Mouse (Mus musculus) stomach, embryonic 15.5 days (tissue): ENCODE measurements around the gene Galt. TPM values are rescaled to one million over a fixed set of nuclear protein-coding genes. Genes with fewer than 3 reads are reported as not detected.
"Not testable (repeated sequence)": the region's sequence is repeated elsewhere in the genome, so short reads cannot be mapped to it uniquely, and the experiment has no call there.

Experiments used
- ATAC-seq: fragments of 200-750 bp; cut with Nextera tagmentation; 2 replicates; pipeline ENCODE4 v1.8.0; 2017; ENCODE audit warnings: low read depth, moderate number of reproducible peaks, moderate TSS enrichment; ENCODE audit not compliant: insufficient read depth, low FRiP score
- H3K27ac ChIP-seq: fragments of 300-500 bp; sonication (generic); 2 replicates; pipeline ENCODE4 v1.5.1; 2015; ENCODE audit warnings: mild to moderate bottlenecking, inconsistent platforms
- H3K27me3 ChIP-seq: fragments of 300-500 bp; sonication (generic); replicated peaks from 2 replicates; pipeline ENCODE4 v1.6.1; 2015; ENCODE audit warnings: inconsistent platforms
- H3K36me3 ChIP-seq: fragments of 300-500 bp; sonication (generic); 2 replicates; pipeline ENCODE4 v1.6.1; 2015; ENCODE audit warnings: inconsistent platforms
- H3K4me1 ChIP-seq: fragments of 300-500 bp; sonication (generic); 2 replicates; pipeline ENCODE4 v1.6.1; 2015; ENCODE audit warnings: inconsistent platforms
- H3K4me2 ChIP-seq: fragments of 300-500 bp; sonication (generic); 2 replicates; pipeline ENCODE4 v1.6.1; 2015; ENCODE audit warnings: mild to moderate bottlenecking, inconsistent platforms
- H3K4me3 ChIP-seq: fragments of 300-500 bp; sonication (generic); replicated peaks from 2 replicates; pipeline ENCODE4 v1.5.1; 2015; ENCODE audit warnings: inconsistent platforms
- H3K9ac ChIP-seq: fragments of 300-500 bp; sonication (generic); 2 replicates; pipeline ENCODE4 v1.6.1; 2015; ENCODE audit warnings: inconsistent platforms
- H3K9me3 ChIP-seq: fragments of 300-500 bp; sonication (generic); 2 replicates; pipeline ENCODE4 v1.6.1; 2016; ENCODE audit warnings: inconsistent platforms
- WGBS: fragments of 180-500 bp; shearing (Covaris S2); methylation state at CpG from one replicate; pipeline ENCODE4 v1.1.7; 2015; 5-methylcytosine and 5-hydroxymethylcytosine counted together
- polyA plus RNA-seq: library from polyadenylated mRNA; unstranded; fragments of >200 nt; fragmentation: Nextera tagmentation; extraction: Ambion mirVana; gene quantifications from 2 replicates; pipeline ENCODE4 v1.2.1, GENCODE M21; 2015

The Galt gene
- polyA plus RNA-seq, 1 experiment from 2014 or later = 39.6 TPM

DNA sequence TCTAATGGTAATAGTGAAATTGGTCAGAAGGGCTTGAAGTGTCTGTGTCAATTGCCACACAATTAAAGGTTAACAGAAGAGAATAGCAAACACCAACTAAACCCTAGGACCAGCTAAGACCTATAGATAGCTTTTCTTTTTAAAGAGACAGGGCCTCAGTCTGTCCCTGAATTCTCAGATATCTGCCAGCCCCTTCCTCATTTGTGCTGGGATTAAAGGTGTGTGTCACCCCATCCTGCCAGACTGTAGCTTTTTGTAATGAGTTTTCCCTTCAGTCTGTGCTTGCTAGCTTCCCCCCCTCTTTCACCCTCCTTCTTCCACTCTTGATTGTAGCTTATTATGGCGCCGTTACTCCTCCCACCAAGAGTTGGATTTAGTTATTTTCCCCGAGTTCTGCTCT is 28.2 kb downstream of the Galt start:
- 46% methylated on average over 3 of the region's 3 CpGs for WGBS
- H3K4me2 ChIP-seq, H3K27ac ChIP-seq, H3K36me3 ChIP-seq, H3K4me3 ChIP-seq, H3K9ac ChIP-seq, H3K4me1 ChIP-seq, H3K27me3 ChIP-seq, ATAC-seq, H3K9me3 ChIP-seq: not testable (repeated sequence)

Other genes with a start within 250 kb of the Galt start
- 0.30 and 0.55 TPM in 2 replicates for gene 1110017D15Rik, start 237.9 kb upstream of the Galt start, polyA plus RNA-seq
- 2.9 and 3.5 TPM in 2 replicates for gene Fam219a, start 185.7 kb upstream of the Galt start, polyA plus RNA-seq
- gene Dnaic1, start 185.5 kb upstream of the Galt start, polyA plus RNA-seq = 3.0 and 3.7 TPM in 2 replicates
- gene Enho, start 114.9 kb upstream of the Galt start, polyA plus RNA-seq = 18.3 and 24.0 TPM in 2 replicates
- gene Cntfr, start 58.1 kb upstream of the Galt start, polyA plus RNA-seq = 8.3 and 11.8 TPM in 2 replicates
- 153 and 157 TPM in 2 replicates for gene Il11ra1, start 55.2 kb upstream of the Galt start, polyA plus RNA-seq
- 59.5 and 61.1 TPM in 2 replicates for gene Rpp25l, start 41.7 kb upstream of the Galt start, polyA plus RNA-seq
- 124 and 130 TPM in 2 replicates for gene Dctn3, start 32.1 kb upstream of the Galt start, polyA plus RNA-seq
- gene Arid3c, start 24.1 kb upstream of the Galt start, polyA plus RNA-seq = not detected in 2 replicates
- 81.6 and 82.2 TPM in 2 replicates for gene Sigmar1, start 929 bp downstream of the Galt start, polyA plus RNA-seq
- 31.5 and 33.7 TPM in 2 replicates for gene Ccl27a, start 19.0 kb downstream of the Galt start, polyA plus RNA-seq
- 21.4 and 22.9 TPM in 2 replicates for gene Gm21541, start 148.4 kb downstream of the Galt start, polyA plus RNA-seq
- gene Gm20878, start 186.3 kb downstream of the Galt start, polyA plus RNA-seq = 2.1 and 2.7 TPM in 2 replicates
- 0.18 and 0.30 TPM in 2 replicates for gene Fam205a4, start 210.8 kb downstream of the Galt start, polyA plus RNA-seq